Mouse (Mus musculus): ENCODE measurements around the gene Vps53. TPM values are rescaled to one million over a fixed set of nuclear protein-coding genes. Genes with fewer than 3 reads are reported as not detected.

The Vps53 gene
- polyA plus RNA-seq, 1 experiment from 2014 or later = 36.9 TPM

DNA sequence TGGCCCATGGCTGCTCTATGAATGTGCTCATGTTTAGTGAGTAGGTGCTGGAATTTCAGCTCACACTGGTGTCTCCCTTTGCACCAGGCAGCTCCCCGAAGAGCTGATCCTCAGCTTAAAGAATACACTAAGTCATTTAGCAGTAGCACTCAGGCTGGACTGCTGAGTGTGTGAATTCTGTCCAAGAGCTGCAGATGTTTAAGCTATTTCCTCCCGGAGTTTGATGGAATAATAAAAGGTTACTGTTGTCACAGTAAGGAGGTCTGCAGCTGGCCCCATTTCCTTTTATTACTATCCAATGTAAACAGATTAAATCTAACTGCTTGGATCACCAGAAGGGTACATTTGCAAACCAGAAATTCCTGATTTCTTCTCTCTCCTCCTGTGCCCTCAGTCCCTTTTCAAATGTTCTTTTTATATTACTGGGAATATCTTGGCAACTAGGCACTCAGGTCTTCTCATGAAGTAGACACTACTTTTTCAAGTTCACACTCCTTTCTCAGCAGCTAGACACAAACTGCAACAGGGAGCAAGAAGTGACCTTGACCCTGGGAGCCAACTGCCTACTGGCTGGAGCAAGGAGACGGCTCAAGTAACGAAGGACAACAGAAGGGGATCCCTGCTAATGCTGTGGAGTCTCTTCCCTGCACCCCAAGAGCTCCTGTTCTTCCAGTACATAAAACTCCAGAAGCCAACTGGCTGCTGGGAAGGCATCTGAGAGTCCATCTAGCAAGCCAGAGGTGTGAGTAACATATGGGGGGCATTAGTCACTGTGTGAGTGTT, 80.1 kb downstream of the Vps53 start:
- Histone ChIP-seq H3K27ac (peak overlapping the region; percentile 81), H3K4me2 (no peak overlapping the region), H3K4me1 (peaks cover 40% of the 10 kb centered on the region), H3K27me3 (no peaks in the 10 kb centered on the region), H3K4me3 (no peak overlapping the region), H3K9ac (no peak overlapping the region), H3K36me3 (no peaks in the 10 kb centered on the region), H3K9me3 (no peaks in the 10 kb centered on the region)
- 19% methylated on average over 4 of the region's 4 CpGs for WGBS
- ATAC-seq (ENCODE audit: borderline replicate concordance, extremely low read depth, low FRiP score, low TSS enrichment) = peak; percentile 67

DNA sequence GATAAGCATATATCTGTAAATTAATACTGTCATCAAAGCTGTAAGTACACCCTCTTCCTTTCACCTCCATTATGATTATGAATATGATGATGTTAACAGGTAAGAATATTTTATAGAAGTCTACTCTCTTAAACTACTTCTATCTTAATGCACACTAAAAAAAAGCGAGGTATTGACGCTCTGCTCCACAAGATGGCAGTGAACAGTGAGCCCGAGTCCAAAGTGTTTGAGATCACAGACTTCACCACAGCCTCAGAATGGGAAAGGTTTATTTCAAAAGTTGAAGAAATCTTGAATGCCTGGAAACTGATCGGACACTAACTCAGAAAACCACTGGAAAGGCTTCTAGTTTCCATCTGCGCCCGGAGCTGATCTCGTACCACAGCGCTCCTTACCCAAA, 85.8 kb downstream of the Vps53 start:
- 83% methylated on average over 8 of the region's 8 CpGs for WGBS

DNA sequence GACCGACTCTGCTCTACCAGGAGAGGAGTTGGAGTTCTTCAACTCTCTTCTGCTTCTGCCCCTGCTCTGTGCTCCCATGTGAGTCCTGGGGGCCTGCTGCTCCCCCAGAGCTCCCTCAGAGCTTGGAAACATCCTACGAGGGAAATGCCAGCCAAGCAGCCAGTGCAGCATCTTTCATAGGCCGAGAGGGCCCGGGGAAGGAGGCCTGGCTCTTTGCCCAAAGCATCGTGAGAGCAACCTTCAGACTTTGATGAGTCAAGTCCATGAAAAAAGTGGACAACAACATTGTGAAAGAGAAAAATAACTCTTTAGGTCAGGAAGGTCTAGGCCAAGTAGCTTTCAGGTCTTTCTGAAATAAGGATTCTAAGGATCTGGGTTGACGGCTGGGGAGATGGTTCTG, 89.7 kb downstream of the Vps53 start:
- Histone ChIP-seq H3K4me3 (no peak overlapping the region), H3K27me3 (no peaks in the 10 kb centered on the region), H3K27ac (no peak overlapping the region), H3K36me3 (peaks cover 12% of the 10 kb centered on the region; the same call in 1 of the 2 replicates), H3K9ac (no peak overlapping the region), H3K4me2 (no peak overlapping the region), H3K9me3 (no peaks in the 10 kb centered on the region), H3K4me1 (no peaks in the 10 kb centered on the region)
- 64% methylated on average over 6 of the region's 6 CpGs for WGBS
- no peak for ATAC-seq (ENCODE audit: borderline replicate concordance, extremely low read depth, low FRiP score, low TSS enrichment)

More for the DNA sequence above, 85.8 kb downstream of the Vps53 start:
- no peak for ATAC-seq (ENCODE audit: borderline replicate concordance, extremely low read depth, low FRiP score, low TSS enrichment)
- Histone ChIP-seq H3K36me3 (peaks cover 3% of the 10 kb centered on the region; the same call in 1 of the 2 replicates), H3K27me3 (no peaks in the 10 kb centered on the region), H3K4me3 (no peak overlapping the region), H3K9me3 (no peaks in the 10 kb centered on the region), H3K4me1 (peaks cover 5% of the 10 kb centered on the region), H3K4me2 (no peak overlapping the region), H3K27ac (no peak overlapping the region), H3K9ac (no peak overlapping the region)

DNA sequence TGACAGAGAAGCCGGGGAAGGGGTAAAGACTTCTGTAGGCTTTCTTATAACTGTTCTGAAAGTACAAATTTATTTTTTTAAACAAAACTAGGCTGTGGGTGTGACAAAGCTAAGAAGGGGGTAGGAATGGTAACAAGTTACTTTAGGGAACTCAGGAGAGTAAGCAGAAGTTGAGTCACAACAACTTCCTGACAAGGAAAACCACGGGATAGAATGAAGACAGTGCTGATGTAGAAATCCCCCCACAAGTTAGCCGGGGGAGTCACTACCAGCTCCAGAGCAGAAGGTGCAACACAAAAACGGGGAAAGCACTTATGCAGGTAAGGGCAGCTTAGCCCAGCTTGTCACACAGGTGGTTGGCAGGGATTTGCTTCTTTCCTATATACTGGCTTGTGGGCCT, 90.9 kb downstream of the Vps53 start:
- Histone ChIP-seq H3K4me3 (no peak overlapping the region), H3K9me3 (no peaks in the 10 kb centered on the region), H3K4me2 (no peak overlapping the region), H3K9ac (no peak overlapping the region), H3K27me3 (no peaks in the 10 kb centered on the region), H3K4me1 (no peaks in the 10 kb centered on the region; the same call in 1 of the 2 replicates), H3K36me3 (peaks cover 12% of the 10 kb centered on the region; the same call in 1 of the 2 replicates), H3K27ac (no peak overlapping the region)
- no peak for ATAC-seq (ENCODE audit: borderline replicate concordance, extremely low read depth, low FRiP score, low TSS enrichment)
- 73% methylated on average over 4 of the region's 4 CpGs for WGBS

DNA sequence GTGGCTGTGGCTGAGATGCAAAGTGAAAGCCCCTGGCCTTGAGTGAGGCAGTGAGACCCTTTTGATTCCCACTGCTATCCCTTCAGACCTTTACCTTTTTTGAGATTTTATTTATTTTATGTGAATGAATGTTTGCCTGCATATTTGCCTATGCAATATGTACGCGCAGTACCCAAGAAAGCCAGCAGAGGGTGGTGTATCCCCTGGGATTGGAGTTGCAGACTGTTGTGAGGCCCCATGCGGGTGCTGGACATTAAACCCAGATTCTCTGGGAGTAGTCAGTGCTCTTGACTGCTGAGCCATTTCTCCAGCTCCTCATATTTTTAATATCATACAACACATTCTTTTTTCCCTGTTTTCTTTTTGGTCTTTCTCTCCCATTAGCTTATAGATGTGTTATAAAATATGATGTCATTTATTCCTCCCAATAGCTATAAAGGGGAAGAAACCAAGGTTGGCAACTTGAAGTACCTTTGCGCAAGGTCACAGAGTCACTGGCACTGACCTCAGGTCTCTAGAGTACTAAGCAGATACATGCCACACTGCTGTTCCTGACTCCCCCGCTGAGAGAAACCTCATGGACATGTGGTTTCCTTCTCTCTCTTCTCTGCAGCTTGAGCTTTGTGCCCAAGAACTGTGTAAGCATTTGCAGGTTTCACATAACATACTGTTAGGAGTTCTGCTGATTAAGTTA, 93.4 kb downstream of the Vps53 start:
- Histone ChIP-seq H3K9me3 (no peaks in the 10 kb centered on the region), H3K4me3 (no peak overlapping the region), H3K9ac (no peak overlapping the region), H3K36me3 (peaks cover 12% of the 10 kb centered on the region), H3K27ac (no peak overlapping the region), H3K4me2 (no peak overlapping the region), H3K4me1 (no peaks in the 10 kb centered on the region; the same call in 1 of the 2 replicates), H3K27me3 (no peaks in the 10 kb centered on the region)
- no peak for ATAC-seq (ENCODE audit: borderline replicate concordance, extremely low read depth, low FRiP score, low TSS enrichment)
- WGBS = 74% methylated on average over 5 of the region's 5 CpGs

DNA sequence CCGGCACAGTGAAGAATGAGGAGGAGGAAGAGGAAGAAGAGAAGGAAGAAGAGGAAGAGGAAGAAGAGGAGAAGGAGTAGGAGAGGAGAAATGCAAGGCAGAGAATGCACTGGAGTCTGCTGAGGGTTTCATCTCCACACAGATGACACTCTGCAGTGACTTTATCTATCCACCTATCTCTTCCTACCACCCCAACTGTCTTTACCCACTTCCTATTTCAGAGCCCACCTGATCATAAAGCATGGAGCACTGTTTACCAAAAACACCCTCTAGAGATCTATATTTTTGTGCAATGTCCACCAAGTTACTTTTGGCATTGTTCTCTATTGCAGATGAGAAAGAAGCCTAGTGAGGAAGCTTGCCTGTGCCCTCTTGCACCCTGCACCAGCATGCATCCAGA, 94.5 kb downstream of the Vps53 start:
- no peak for ATAC-seq (ENCODE audit: borderline replicate concordance, extremely low read depth, low FRiP score, low TSS enrichment)
- Histone ChIP-seq H3K4me1 (no peaks in the 10 kb centered on the region; the same call in 1 of the 2 replicates), H3K27me3 (no peaks in the 10 kb centered on the region), H3K4me2 (no peak overlapping the region), H3K4me3 (no peak overlapping the region), H3K9ac (no peak overlapping the region), H3K27ac (no peak overlapping the region), H3K9me3 (no peaks in the 10 kb centered on the region), H3K36me3 (peaks cover 13% of the 10 kb centered on the region)
- 86% methylated on average over 1 of the region's 1 CpGs for WGBS

DNA sequence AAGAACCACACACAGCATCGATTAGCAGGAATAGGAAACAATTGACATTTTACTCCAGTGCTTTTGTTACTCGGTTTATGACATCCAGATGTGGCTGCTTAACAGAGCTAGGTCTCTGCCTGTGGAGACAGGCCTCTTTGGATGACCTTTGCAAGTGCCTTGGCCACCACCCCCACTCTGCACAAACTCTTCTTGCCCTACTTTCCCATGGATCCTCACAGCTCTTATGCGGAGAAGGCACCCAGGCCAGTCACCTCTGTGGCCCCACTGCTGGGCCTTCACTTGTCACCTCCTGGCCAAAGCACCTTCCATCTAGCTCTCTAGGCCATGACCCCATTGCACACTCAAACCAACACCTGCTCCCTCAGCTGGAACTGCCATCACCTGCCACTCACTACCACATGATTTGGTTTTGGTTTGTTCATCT, 95.5 kb downstream of the Vps53 start:
- H3K36me3 ChIP-seq = peaks cover 13% of the 10 kb centered on the region
- no peak overlapping the region for H3K27ac ChIP-seq
- no peaks in the 10 kb centered on the region for H3K9me3 ChIP-seq
- H3K9ac ChIP-seq = no peak overlapping the region
- H3K27me3 ChIP-seq = no peaks in the 10 kb centered on the region
- no peak overlapping the region for H3K4me3 ChIP-seq
- H3K4me2 ChIP-seq = no peak overlapping the region
- WGBS = 48% methylated on average over 3 of the region's 3 CpGs
- H3K4me1 ChIP-seq = no peaks in the 10 kb centered on the region; the same call in 1 of the 2 replicates
- no peak for ATAC-seq (ENCODE audit: borderline replicate concordance, extremely low read depth, low FRiP score, low TSS enrichment)

DNA sequence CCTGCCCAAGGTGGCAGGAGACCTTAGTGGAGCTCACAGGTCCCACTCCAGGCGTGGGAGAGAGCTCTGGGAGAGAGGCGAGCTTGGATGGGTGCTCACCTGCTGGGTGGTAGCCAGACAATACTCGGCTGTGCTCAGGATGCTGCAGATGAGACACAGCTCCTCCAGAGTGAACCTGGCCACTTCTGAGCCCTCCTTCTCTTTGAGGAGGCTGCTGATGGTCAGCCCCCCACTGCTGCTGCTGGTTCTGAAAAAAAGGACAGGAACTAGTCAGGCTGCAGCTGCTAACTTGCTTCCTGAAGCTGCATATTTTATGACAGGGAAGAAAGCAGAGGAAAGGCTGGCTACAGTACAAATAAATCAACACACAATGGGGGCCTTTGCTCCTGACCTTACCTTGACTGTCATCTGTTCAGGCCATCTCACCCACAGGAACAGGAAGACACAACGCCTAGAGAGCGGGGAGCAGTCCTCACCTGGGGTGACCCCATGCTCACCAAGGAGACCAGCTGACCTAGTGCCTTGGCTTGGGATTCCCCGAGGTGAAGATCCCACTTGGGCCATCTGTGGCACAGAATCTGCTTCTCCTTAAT, 98.3 kb downstream of the Vps53 start:
- no peak for ATAC-seq (ENCODE audit: borderline replicate concordance, extremely low read depth, low FRiP score, low TSS enrichment)
- 74% methylated on average over 6 of the region's 6 CpGs for WGBS

DNA sequence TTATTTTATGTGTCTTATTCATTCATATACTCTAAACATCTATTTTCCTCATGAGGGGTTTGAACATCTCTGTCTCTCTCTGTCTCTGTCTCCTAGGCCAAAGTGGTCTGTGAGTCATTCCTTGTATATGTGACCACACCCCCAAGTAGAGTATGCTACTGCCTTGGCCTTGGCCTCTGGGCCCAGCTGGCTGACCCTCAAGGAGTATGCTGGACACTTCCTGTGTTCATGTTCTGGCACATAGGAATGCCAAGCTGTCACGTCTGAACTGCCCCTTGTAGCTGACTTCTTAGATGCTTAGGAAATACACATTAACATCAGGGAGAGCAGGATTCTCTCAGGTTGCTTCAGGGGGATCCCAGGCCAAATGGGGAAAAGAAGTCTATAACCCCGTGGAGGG, 99.2 kb downstream of the Vps53 start:
- no peaks in the 10 kb centered on the region for H3K27me3 ChIP-seq
- WGBS = 43% methylated on average over 2 of the region's 2 CpGs
- H3K36me3 ChIP-seq = peaks cover 4% of the 10 kb centered on the region; the same call in 1 of the 2 replicates
- no peak overlapping the region for H3K4me2 ChIP-seq
- no peak overlapping the region for H3K9ac ChIP-seq
- no peak overlapping the region for H3K4me3 ChIP-seq
- peak overlapping the region; percentile 70 for H3K27ac ChIP-seq
- peaks cover 2% of the 10 kb centered on the region; the same call in 1 of the 2 replicates for H3K4me1 ChIP-seq
- no peaks in the 10 kb centered on the region for H3K9me3 ChIP-seq
- no peak for ATAC-seq (ENCODE audit: borderline replicate concordance, extremely low read depth, low FRiP score, low TSS enrichment)

More for the DNA sequence above, 98.3 kb downstream of the Vps53 start:
- peaks cover 11% of the 10 kb centered on the region for H3K36me3 ChIP-seq
- no peak overlapping the region for H3K9ac ChIP-seq
- H3K4me2 ChIP-seq = no peak overlapping the region
- peak overlapping the region; percentile 70 for H3K27ac ChIP-seq
- no peaks in the 10 kb centered on the region for H3K27me3 ChIP-seq
- no peaks in the 10 kb centered on the region for H3K9me3 ChIP-seq
- no peaks in the 10 kb centered on the region; the same call in 1 of the 2 replicates for H3K4me1 ChIP-seq
- H3K4me3 ChIP-seq = no peak overlapping the region

DNA sequence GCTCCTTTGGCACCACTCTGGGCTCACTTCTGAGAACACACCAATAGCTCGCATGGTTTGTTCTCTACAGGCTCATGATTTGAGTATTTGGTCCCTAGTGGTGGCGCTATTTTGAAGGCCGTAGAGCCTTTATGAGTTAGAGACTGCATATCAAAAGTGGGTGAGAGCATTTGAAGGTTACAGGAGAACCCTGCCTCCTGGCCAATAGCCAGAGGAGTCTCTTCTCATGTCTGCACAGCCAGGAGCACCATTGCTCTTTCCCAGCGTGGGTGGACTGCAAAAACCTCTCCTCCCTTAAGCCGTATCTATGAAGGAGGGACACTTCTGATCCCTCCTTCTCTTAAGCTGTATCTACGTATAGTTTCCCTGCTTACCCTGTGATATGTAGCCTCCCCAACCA, 102.1 kb downstream of the Vps53 start:
- Histone ChIP-seq H3K4me1 (peaks cover 24% of the 10 kb centered on the region), H3K9ac (no peak overlapping the region), H3K27me3 (no peaks in the 10 kb centered on the region), H3K4me3 (no peak overlapping the region), H3K27ac (no peak overlapping the region), H3K36me3 (peaks cover 4% of the 10 kb centered on the region; the same call in 1 of the 2 replicates), H3K4me2 (no peak overlapping the region), H3K9me3 (no peaks in the 10 kb centered on the region)
- 82% methylated on average over 6 of the region's 6 CpGs for WGBS
- no peak for ATAC-seq (ENCODE audit: borderline replicate concordance, extremely low read depth, low FRiP score, low TSS enrichment)

DNA sequence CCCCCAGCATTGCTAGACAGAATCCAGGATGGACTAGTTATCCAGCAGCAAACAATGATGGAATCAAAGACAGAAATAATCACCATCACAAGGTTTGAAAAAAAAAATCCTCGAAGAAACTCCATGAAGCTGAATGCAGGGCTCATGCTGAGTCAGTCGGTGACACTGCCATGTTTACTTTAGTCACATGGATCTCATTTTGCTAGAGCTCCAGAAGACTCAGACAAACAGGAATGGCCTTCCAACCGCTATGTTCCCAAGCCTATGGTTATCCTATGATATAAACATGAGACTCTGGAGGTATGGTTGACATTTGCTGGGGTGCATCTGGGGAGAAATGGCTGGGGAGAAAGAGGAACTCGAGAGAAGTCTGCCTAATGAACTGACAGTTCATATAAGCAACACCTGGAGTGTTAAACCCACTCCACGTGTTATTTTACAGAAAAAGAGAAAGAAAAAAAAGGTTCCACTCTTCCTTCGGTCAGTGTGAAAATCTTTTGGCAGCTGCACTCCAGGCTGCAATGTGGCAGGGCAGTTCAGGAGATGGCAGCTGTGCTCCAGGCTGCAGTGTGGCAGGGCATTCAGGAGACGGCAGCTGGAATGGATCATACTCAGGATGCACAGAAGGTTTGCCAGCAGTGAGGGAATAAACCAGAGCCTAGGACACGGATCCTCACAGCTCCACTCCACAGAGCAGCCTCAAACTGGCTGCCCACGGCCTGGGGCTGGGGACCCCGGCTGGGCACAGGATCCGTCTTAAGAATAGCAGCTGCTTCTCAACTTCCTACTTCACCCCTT, 105.0 kb downstream of the Vps53 start:
- H3K9me3 ChIP-seq = no peaks in the 10 kb centered on the region
- peak; percentile 62; the same call in 1 of the 2 replicates for ATAC-seq (ENCODE audit: borderline replicate concordance, extremely low read depth, low FRiP score, low TSS enrichment)
- peak overlapping the region; percentile 7 for H3K27ac ChIP-seq
- H3K4me3 ChIP-seq = no peak overlapping the region
- H3K4me1 ChIP-seq = peaks cover 24% of the 10 kb centered on the region
- no peak overlapping the region for H3K9ac ChIP-seq
- H3K4me2 ChIP-seq = no peak overlapping the region
- WGBS = 29% methylated on average over 11 of the region's 11 CpGs
- H3K36me3 ChIP-seq = no peaks in the 10 kb centered on the region
- H3K27me3 ChIP-seq = no peaks in the 10 kb centered on the region

Measured in lung, embryonic 15.5 days (tissue).